Mouse (Mus musculus) gonadal fat pad, adult 2 months (tissue): ENCODE data around the gene Ackr1. TPM values are rescaled to one million over a fixed set of nuclear protein-coding genes. Genes with fewer than 3 reads are reported as not detected.
"Not testable (repeated sequence)": the region's sequence is repeated elsewhere in the genome, so short reads cannot be mapped to it uniquely, and the experiment has no call there.

Source experiments
- DNase-seq: peaks from one replicate; pipeline ENCODE4 v3.0.0-alpha.2; 2012; ENCODE audit warnings: low read depth
- polyA plus RNA-seq: library from polyadenylated mRNA; depleted of rRNA; stranded (reverse); fragments of >200 nt; gene quantifications from 2 replicates; pipeline ENCODE4 v1.2.3, GENCODE M21; 2012

Ackr1 gene
- polyA plus RNA-seq, 1 experiment, result 12.5 TPM

GRCm38 (mm10) chr1:173349192-173349591, 15.6 kb upstream of the Ackr1 start:
- DNase-seq, result no peak

DNA sequence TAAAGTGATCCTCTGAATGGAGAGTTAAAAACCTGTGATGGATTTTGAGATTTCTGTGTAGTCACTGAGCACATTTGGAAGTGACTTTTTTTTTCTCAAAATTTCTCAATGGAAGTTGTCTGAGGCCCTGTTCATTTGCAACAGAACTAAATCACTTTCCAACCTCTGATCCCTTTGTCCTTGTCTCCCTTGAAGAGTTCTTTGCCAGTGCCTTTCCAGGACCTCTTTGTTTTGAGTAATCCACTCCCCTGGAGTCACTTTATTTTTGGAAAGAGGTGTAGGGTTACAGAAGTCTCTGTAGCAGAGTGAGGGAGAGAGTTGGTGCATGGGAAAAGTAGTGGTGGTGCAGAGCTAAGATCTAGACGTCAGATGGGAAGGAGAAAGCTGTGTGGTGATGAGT, 15.0 kb upstream of the Ackr1 start:
- no peak for DNase-seq

DNA sequence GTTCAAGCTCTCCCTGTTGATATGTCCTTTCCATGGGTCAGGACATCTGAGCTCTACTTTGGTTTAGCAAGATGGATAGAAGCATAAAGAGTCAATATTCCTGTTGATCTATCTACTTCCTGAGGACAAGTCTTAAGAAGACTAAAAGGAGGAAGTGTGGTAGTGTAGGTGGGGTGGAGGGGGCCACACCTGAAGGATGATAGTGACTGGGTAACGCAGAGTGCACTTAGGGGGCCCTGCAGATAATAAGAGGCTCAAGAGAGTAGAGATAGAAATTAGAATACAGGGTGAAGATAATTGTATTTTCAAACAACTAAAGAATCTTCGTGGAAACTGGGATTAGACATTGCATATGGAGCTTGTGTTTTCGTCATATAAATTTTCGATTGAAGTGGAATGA, 11.6 kb upstream of the Ackr1 start:
- no peak for DNase-seq

DNA sequence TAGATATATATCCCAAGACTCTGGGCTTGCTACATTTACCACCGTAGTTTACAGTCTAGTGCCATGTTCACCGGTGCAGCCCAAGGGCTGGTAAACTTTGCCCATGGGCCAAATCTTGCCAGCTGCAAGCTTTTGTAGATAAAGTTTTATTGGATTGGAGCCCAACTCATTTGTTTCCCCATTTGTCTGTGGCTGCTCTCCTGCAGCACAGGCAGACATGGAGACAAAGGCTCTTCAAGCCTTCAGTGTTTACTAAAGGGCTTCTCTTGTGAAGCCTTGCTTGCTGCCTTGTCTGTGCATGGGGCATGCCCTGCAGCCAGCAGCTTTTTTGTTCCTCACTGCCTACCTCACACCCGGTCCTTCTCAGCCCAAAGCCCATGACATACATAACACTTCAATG, 10.4 kb upstream of the Ackr1 start:
- DNase-seq, result no peak

- DNase-seq, result no peak
These were observed 8.9 kb upstream of the Ackr1 start for GRCm38 (mm10) chr1:173342425-173342824.

GRCm38 (mm10) chr1:173339543-173339942, 6.0 kb upstream of the Ackr1 start:
- no peak for DNase-seq

DNA sequence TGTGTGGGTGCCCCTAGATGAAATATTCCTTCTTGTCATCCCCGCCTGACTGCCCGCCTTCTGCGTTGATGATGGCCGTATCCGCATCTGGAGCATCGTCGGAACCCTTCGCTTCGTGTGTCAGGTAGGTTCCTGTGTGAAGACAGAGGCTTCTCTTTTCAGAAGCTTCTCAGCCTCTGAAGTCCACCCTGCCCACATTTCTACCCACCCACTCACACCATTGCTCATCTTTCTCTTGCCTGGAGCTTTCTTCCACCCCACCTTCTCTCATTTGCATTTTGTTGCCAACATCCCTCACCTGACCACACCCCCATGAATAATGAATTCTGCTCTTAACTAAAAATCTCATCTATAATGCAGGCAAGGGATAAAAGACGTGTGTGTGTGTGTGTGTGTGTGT, 3.5 kb upstream of the Ackr1 start:
- no peak for DNase-seq

DNA sequence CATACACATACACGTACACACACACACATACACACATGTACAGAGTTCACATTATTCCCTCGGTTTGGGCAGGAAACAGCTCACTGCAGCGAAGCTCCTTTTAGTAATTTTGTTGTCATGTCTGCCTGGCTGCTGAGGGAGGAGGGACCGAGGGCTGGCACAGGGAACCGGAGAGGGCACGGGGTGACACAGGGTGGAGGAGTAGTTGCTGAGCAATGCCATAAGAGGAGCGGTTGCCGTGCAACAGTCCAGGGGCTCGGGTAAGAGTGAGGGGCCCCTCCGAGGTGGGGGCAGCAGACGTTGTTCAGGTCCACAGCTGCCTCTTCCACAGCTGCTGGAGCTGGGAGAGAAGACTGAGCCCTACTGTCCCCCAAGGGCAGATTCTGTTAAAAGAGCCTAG, 2.4 kb upstream of the Ackr1 start:
- no peak for DNase-seq

DNA sequence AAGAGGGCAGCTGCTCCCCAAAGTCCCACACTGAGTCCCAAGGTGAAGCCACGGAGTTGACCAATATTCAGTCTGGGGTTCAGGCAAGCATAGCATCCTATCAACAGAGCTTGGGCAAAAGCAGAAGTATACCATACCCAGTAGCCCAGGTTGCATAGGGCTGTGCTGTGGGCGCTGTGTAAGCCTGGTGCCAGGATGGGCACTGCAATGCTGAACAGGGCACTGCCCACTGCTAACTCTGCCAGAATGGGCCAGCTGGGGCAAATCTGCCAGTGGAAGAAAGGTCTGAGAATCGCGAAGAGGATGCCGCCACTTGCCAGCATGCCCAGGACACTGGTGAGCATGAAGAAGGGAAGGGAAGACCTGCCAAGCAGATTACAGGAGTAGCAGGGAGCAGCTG, 1.1 kb downstream of the Ackr1 start:
- DNase-seq, result no peak

DNA sequence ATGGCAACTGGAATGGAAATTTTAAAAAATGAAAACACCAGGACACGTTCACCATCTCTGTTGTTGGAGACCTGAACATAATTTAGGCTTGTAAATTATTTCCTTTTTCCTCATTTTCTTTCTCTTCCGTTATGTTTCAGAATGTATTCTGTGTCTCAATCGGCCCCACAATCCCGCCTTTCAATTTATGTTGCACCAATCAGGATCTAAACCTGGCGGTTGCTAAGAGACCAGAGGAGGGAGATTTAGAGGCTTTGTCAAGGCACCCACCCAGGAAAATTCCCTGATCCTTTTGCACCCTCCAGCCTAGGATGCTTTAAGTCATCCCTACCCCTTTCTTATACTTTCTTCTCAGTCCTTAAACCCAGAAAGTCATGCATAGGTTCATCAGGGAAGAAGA, 3.8 kb downstream of the Ackr1 start:
- DNase-seq, result no peak

GRCm38 (mm10) chr1:173329185-173329584, 4.4 kb downstream of the Ackr1 start:
- DNase-seq, result no peak

GRCm38 (mm10) chr1:173328446-173328845, 5.1 kb downstream of the Ackr1 start:
- no peak for DNase-seq

DNA sequence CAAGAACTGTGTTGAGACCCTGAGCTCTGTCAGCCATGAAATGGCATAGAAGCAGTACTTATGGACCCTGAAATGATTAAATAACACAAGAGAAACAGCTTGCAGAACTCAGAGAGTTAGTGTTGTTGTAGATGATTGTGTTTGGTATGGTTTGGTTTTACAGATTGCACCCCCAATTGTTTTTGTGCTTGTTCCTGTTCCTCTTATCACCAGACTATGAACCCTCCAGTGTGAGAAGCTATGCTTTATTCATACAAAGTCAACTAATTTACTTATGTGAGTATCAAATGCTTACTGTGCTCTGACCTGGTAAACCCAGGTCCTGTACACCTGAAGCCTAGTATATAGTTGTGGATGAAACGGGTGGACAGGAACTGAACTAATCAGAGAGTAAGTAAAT, 7.0 kb downstream of the Ackr1 start:
- DNase-seq, result no peak

GRCm38 (mm10) chr1:173325395-173325794, 8.2 kb downstream of the Ackr1 start:
- DNase-seq, result no peak

DNA sequence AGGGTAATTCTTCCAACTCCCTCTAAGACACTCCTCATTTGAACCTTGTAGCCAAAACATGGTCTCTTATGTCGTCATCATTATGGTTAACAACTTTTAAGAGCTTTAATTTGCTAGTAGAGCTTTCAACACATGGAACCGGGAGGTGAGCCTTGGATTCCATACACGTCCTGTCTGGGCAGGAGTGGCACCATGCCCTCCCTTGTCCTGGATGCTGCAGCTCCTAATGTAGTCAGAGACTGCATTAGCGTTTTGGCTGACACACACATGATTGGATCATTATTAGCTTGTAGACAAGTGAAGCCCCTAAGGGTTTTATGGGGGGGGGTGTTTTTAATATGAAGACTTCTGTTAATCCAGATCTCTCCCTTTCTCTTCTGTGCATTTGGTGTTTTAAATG, 8.6 kb downstream of the Ackr1 start:
- no peak for DNase-seq

GRCm38 (mm10) chr1:173323839-173324585, 9.5 kb downstream of the Ackr1 start:
- DNase-seq, result no peak

DNA sequence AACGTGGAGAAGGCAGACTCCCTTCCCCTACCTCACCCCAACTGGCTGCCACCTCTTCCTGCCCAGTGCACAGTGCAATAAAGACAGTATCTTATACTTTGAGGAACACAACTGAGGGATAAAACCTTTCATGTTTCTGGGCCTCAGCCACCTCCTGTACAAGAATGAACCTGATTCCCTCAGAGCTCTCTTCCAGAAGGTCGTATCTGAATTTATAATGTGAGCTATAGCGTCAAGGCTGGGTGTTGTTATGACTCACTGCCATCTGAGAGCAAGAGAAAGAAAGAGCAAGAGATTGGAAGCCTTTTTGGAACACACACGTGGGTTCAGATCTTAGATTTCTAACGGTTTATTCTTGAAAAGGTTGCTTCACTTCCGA, 11.3 kb downstream of the Ackr1 start:
- no peak for DNase-seq

- no peak for DNase-seq
These were observed 11.8 kb downstream of the Ackr1 start for GRCm38 (mm10) chr1:173321593-173322248.

- no peak for DNase-seq
These were observed 15.5 kb downstream of the Ackr1 start for GRCm38 (mm10) chr1:173317925-173318477.

DNA sequence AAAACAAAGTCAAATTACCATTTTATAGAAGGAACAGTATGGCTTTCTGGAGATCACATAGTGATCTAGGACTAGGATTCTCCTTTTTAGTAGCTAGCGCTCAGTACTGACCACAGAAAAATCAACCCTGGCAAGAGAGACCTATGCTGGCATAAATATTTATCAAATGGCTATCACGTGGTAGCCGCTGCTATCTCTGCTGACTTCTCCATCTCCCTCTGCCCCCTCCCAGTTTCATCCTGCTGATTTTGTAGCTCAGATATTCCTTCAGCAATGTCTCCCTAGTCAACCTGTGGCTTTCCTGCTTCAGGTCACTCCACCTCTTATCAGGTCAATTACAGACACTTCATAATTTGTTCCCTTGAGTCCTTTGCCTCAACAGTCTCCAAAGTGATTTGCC, 17.8 kb downstream of the Ackr1 start:
- no peak for DNase-seq

DNA sequence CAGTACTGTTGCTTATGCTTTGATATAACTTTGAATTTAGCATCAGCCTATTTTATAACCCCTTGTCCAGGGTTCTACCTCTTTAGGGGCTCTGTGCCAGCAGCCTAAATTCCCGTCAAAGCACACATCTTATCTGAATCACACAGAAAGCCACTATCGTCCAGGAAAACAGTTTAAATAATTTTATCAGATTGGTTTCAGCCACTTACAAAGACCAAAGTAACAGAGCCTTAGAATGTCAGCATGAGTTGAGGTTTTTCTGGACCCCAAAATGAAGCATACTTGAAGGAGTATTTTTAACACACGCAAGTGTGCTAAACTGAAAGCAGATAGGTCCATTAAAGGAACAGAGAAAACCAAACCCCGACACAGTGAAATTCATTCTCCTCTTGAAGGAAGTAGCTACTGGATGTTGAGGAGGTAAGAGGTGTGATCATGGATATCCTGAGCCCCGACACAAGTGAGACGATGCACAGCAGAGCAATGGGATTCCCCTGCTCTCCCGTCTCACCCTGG, 20.0 kb downstream of the Ackr1 start:
- DNase-seq, result not testable (repeated sequence)

- not testable (repeated sequence) for DNase-seq
These were observed 30.8 kb downstream of the Ackr1 start for GRCm38 (mm10) chr1:173302795-173303194.
